In genomic region chr3:130710103-130710502, GRCm38 (mm10) we compare ENCODE assay signal across 7 mouse cellular contexts. TPM values are rescaled to one million over a fixed set of nuclear protein-coding genes. Genes with fewer than 3 reads are reported as not detected.
DNase-seq lines count a peak whose midpoint lies in the region; ATAC-seq and TF ChIP-seq lines count a peak whose summit lies in the region.

No protein-coding gene starts in this region.

- no peak overlapping the region for H3K27ac ChIP-seq in lung, embryonic 16.5 days (ENCODE audit: low read length)
- H3K27ac ChIP-seq in forebrain, postnatal 0 days (ENCODE audit: low read depth, low read length), result no peak overlapping the region
- H3K27ac ChIP-seq in liver, embryonic 12.5 days, result peak overlapping the region; percentile 65; the same call in 1 of the 2 replicates
- no peak overlapping the region for H3K27ac ChIP-seq in stomach, embryonic 15.5 days

- peak overlapping the region; percentile 96 for H3K4me3 ChIP-seq in lung, embryonic 16.5 days (ENCODE audit: low read length)
- H3K4me3 ChIP-seq in forebrain, postnatal 0 days (ENCODE audit: low read depth, low read length), result no peak overlapping the region
- peak overlapping the region; percentile 76 for H3K4me3 ChIP-seq in liver, embryonic 12.5 days
- H3K4me3 ChIP-seq in stomach, embryonic 15.5 days (replicated peaks), result peak overlapping the region; percentile 29

- no peaks in the 10 kb centered on the region for H3K27me3 ChIP-seq in lung, embryonic 16.5 days (ENCODE audit: control insufficient read depth, insufficient read depth, low read depth, low read length)
- no peaks in the 10 kb centered on the region for H3K27me3 ChIP-seq in forebrain, postnatal 0 days (ENCODE audit: insufficient read depth, low read length)
- H3K27me3 ChIP-seq in liver, embryonic 12.5 days (replicated peaks), result no peaks in the 10 kb centered on the region
- H3K27me3 ChIP-seq in stomach, embryonic 15.5 days (replicated peaks), result no peaks in the 10 kb centered on the region

- peaks cover 2% of the 10 kb centered on the region; the same call in 1 of the 2 replicates for H3K36me3 ChIP-seq in lung, embryonic 16.5 days (ENCODE audit: control insufficient read depth, insufficient read depth, low read length)
- no peaks in the 10 kb centered on the region for H3K36me3 ChIP-seq in forebrain, postnatal 0 days (ENCODE audit: insufficient read depth)
- peaks cover 7% of the 10 kb centered on the region for H3K36me3 ChIP-seq in liver, embryonic 12.5 days
- no peaks in the 10 kb centered on the region for H3K36me3 ChIP-seq in stomach, embryonic 15.5 days

- no peak for TF ChIP-seq CTCF in forebrain, postnatal 0 days (IDR thresholded peaks at IDR 0.05; ENCODE audit: low read depth)

- no peaks in the 10 kb centered on the region for H3K9me3 ChIP-seq in lung, embryonic 16.5 days (ENCODE audit: control insufficient read depth, low read length)
- no peaks in the 10 kb centered on the region for H3K9me3 ChIP-seq in forebrain, postnatal 0 days (ENCODE audit: low read length)
- no peaks in the 10 kb centered on the region for H3K9me3 ChIP-seq in liver, embryonic 12.5 days (replicated peaks)
- no peaks in the 10 kb centered on the region for H3K9me3 ChIP-seq in stomach, embryonic 15.5 days

- no peak for DNase-seq in lung, postnatal 14 days
- no peak for DNase-seq in forebrain, postnatal 0 days
- no peak for DNase-seq in thymus, postnatal 36 days
- DNase-seq in urinary bladder, adult 2 months (ENCODE audit: low spot score), result no peak

- peaks cover 15% of the 10 kb centered on the region for H3K4me1 ChIP-seq in lung, embryonic 16.5 days (replicated peaks; ENCODE audit: control insufficient read depth, insufficient read depth, low read length)
- 0 out of 2 replicates have a peak, but pooled peaks cover 7% of the 10 kb centered on the region for H3K4me1 ChIP-seq in forebrain, postnatal 0 days (ENCODE audit: insufficient read depth)
- peaks cover 30% of the 10 kb centered on the region for H3K4me1 ChIP-seq in liver, embryonic 12.5 days
- H3K4me1 ChIP-seq in stomach, embryonic 15.5 days, result peaks cover 6% of the 10 kb centered on the region

- no peak for ATAC-seq in lung, embryonic 16.5 days (ENCODE audit: low read depth)
- no peak for ATAC-seq in forebrain, postnatal 0 days
- ATAC-seq in liver, embryonic 12.5 days, result no peak
- ATAC-seq in stomach, embryonic 15.5 days (ENCODE audit: insufficient read depth, low FRiP score, low read depth), result no peak

- 49% methylated on average over 7 of the region's 7 CpGs for WGBS in lung, embryonic 16.5 days
- WGBS in forebrain, postnatal 0 days, result 43% methylated on average over 7 of the region's 7 CpGs
- 54% methylated on average over 7 of the region's 7 CpGs for WGBS in liver, embryonic 12.5 days (ENCODE audit: insufficient replicate concordance)
- WGBS in stomach, embryonic 15.5 days, result 57% methylated on average over 7 of the region's 7 CpGs

- peak overlapping the region; percentile 64 for H3K4me2 ChIP-seq in lung, embryonic 16.5 days (ENCODE audit: low read depth, low read length)
- H3K4me2 ChIP-seq in forebrain, postnatal 0 days (ENCODE audit: low read depth), result peak overlapping the region; percentile 55
- H3K4me2 ChIP-seq in liver, embryonic 12.5 days, result peak overlapping the region; percentile 81
- H3K4me2 ChIP-seq in stomach, embryonic 15.5 days, result peak overlapping the region; percentile 57

- peak overlapping the region; percentile 34; the same call in 1 of the 2 replicates for H3K9ac ChIP-seq in lung, embryonic 16.5 days (ENCODE audit: low read length)
- no peak overlapping the region for H3K9ac ChIP-seq in forebrain, postnatal 0 days
- H3K9ac ChIP-seq in liver, embryonic 12.5 days, result peak overlapping the region; percentile 59; the same call in 1 of the 2 replicates
- no peak overlapping the region for H3K9ac ChIP-seq in stomach, embryonic 15.5 days

RNA-seq across cellular contexts. Expression of gene Ostc, which starts 0.9 kb away (rescaled TPM):
- polyA plus RNA-seq in lung, embryonic 16.5 days (2015; fragmentation: Nextera tagmentation; extraction: Ambion mirVana), result 351 and 390 TPM in 2 replicates
- total RNA-seq in forebrain, postnatal 0 days (2014; rRNA removed), result 118 and 146 TPM in 2 replicates
- polyA plus RNA-seq in forebrain, postnatal 0 days (2015; fragmentation: Nextera tagmentation; extraction: Ambion mirVana), result 186 and 197 TPM in 2 replicates
- polyA plus RNA-seq in liver, embryonic 12.5 days (2016; fragmentation: Nextera tagmentation; extraction: Ambion mirVana), result 215 and 221 TPM in 2 replicates
- polyA plus RNA-seq in stomach, embryonic 15.5 days (2015; fragmentation: Nextera tagmentation; extraction: Ambion mirVana), result 423 and 433 TPM in 2 replicates
- polyA plus RNA-seq in urinary bladder, adult 2 months (2012; rRNA removed), result 89.6 and 103 TPM in 2 replicates

RNA-seq across cellular contexts. Expression of gene Rpl34, which starts 20.1 kb away (rescaled TPM):
- 840 and 884 TPM in 2 replicates for polyA plus RNA-seq in lung, embryonic 16.5 days (2015; fragmentation: Nextera tagmentation; extraction: Ambion mirVana)
- 609 and 774 TPM in 2 replicates for total RNA-seq in forebrain, postnatal 0 days (2014; rRNA removed)
- 566 and 750 TPM in 2 replicates for polyA plus RNA-seq in forebrain, postnatal 0 days (2015; fragmentation: Nextera tagmentation; extraction: Ambion mirVana)
- 756 and 816 TPM in 2 replicates for polyA plus RNA-seq in liver, embryonic 12.5 days (2016; fragmentation: Nextera tagmentation; extraction: Ambion mirVana)
- polyA plus RNA-seq in stomach, embryonic 15.5 days (2015; fragmentation: Nextera tagmentation; extraction: Ambion mirVana), result 843 and 874 TPM in 2 replicates
- 2,153 and 2,445 TPM in 2 replicates for polyA plus RNA-seq in urinary bladder, adult 2 months (2012; rRNA removed)

Comparison
In these comparisons a context has a peak if more than half of its experiments do, and no peak if none do; other contexts are left out.
1. H3K9ac ChIP-seq: peak in lung, embryonic 16.5 days (single experiment) and liver, embryonic 12.5 days (single experiment); none in forebrain, postnatal 0 days (single experiment) and stomach, embryonic 15.5 days (single experiment).
2. Peak in every context shown above with its lines, with median percentiles within 50 percentile points of each other: H3K4me2 ChIP-seq.